19 mouse cellular contexts compared by ENCODE assay signal in genomic region chr10:67111799-67112177, GRCm38 (mm10). TPM values are rescaled to one million over a fixed set of nuclear protein-coding genes. Genes with fewer than 3 reads are reported as not detected.
DNase-seq lines count a peak whose midpoint lies in the region; ATAC-seq and TF ChIP-seq lines count a peak whose summit lies in the region.
"Had no signal": no experiment of that assay in that cellular context is flagged by ENCODE, and none has a peak within 500 bp of the region (broad histone marks: within the 10 kb centered on the region; RNA-seq: fewer than 3 reads in every experiment).

No protein-coding gene starts in this region.

- no peak for ATAC-seq in kidney, embryonic 16.5 days (ENCODE audit: low FRiP score, low TSS enrichment)
- no peak for ATAC-seq in kidney, embryonic 15.5 days (replicated peaks; ENCODE audit: low FRiP score)
- peak; percentile 48 for ATAC-seq in activated CD4-positive, CD25-positive, alpha-beta regulatory T cell, adult 4 months
- peak; percentile 38 for ATAC-seq in megakaryocyte, adult 5-6 weeks (ENCODE audit: poor library complexity, severe bottlenecking)
- ATAC-seq: intestine, embryonic 16.5 days had no signal

- no peaks in the 10 kb centered on the region for H3K9me3 ChIP-seq in kidney, embryonic 16.5 days (ENCODE audit: low read length)
- H3K9me3 ChIP-seq in kidney, embryonic 15.5 days (replicated peaks), result no peaks in the 10 kb centered on the region
- H3K9me3 ChIP-seq: heart, embryonic 15.5 days; limb, embryonic 13.5 days; lung, embryonic 15.5 days; neural tube, embryonic 12.5 days had no signal

- no peak overlapping the region for H3K9ac ChIP-seq in kidney, embryonic 16.5 days (replicated peaks; ENCODE audit: low read length)
- H3K9ac ChIP-seq in kidney, embryonic 15.5 days, result no peak overlapping the region
- H3K9ac ChIP-seq: forebrain, embryonic 12.5 days; heart, embryonic 15.5 days; limb, embryonic 13.5 days; liver, embryonic 14.5 days; lung, embryonic 15.5 days; neural tube, embryonic 12.5 days had no signal

- intact Hi-C loops in gastrocnemius, adult 2 months (cut with DNase I), result no loop called here

- H3K27me3 ChIP-seq in kidney, embryonic 16.5 days (ENCODE audit: insufficient read depth, low read length), result no peaks in the 10 kb centered on the region
- no peaks in the 10 kb centered on the region for H3K27me3 ChIP-seq in kidney, embryonic 15.5 days
- H3K27me3 ChIP-seq: forebrain, embryonic 12.5 days; heart, embryonic 15.5 days; limb, embryonic 13.5 days; lung, embryonic 15.5 days; neural tube, embryonic 12.5 days had no signal

- H3K4me2 ChIP-seq in kidney, embryonic 16.5 days (replicated peaks; ENCODE audit: low read depth, low read length), result no peak overlapping the region
- no peak overlapping the region for H3K4me2 ChIP-seq in kidney, embryonic 15.5 days
- H3K4me2 ChIP-seq: forebrain, embryonic 12.5 days; heart, embryonic 15.5 days; limb, embryonic 13.5 days; lung, embryonic 15.5 days; neural tube, embryonic 12.5 days had no signal

- H3K36me3 ChIP-seq in kidney, embryonic 16.5 days (ENCODE audit: insufficient read depth, low read length), result no peaks in the 10 kb centered on the region; the same call in 1 of the 2 replicates
- peaks cover 14% of the 10 kb centered on the region for H3K36me3 ChIP-seq in kidney, embryonic 15.5 days
- H3K36me3 ChIP-seq: heart, embryonic 15.5 days; lung, embryonic 15.5 days; neural tube, embryonic 12.5 days had no signal

- peaks cover 62% of the 10 kb centered on the region for H3K4me1 ChIP-seq in kidney, embryonic 16.5 days (ENCODE audit: insufficient read depth, low read length)
- H3K4me1 ChIP-seq in kidney, embryonic 15.5 days, result peaks cover 76% of the 10 kb centered on the region

- no peak for TF ChIP-seq CTCF in gastrocnemius, adult 2 months (IDR thresholded peaks at IDR 0.05)

- peak overlapping the region; percentile 75 for H3K27ac ChIP-seq in gastrocnemius, adult 2 months
- H3K27ac ChIP-seq in kidney, embryonic 16.5 days (ENCODE audit: low read length), result 0 out of 2 replicates have a peak overlapping the region, but pooled peaks have one; percentile 7
- H3K27ac ChIP-seq in kidney, embryonic 15.5 days, result no peak overlapping the region
- H3K27ac ChIP-seq: forebrain, embryonic 12.5 days; heart, embryonic 15.5 days; hindbrain, embryonic 10.5 days; limb, embryonic 13.5 days; liver, embryonic 14.5 days; lung, embryonic 15.5 days; neural tube, embryonic 12.5 days had no signal

- H3K4me3 ChIP-seq in gastrocnemius, adult 2 months, result no peak overlapping the region
- H3K4me3 ChIP-seq in kidney, embryonic 16.5 days (ENCODE audit: low read length), result no peak overlapping the region
- no peak overlapping the region for H3K4me3 ChIP-seq in kidney, embryonic 15.5 days (replicated peaks)
- H3K4me3 ChIP-seq: forebrain, embryonic 12.5 days; heart, embryonic 15.5 days; hindbrain, embryonic 10.5 days; limb, embryonic 13.5 days; lung, embryonic 15.5 days; neural tube, embryonic 12.5 days had no signal

- 60% methylated on average over 5 of the region's 5 CpGs for WGBS in kidney, embryonic 16.5 days
- WGBS in kidney, embryonic 15.5 days, result 52% methylated on average over 5 of the region's 5 CpGs

- DNase-seq in gastrocnemius, adult 2 months, result no peak
- no peak for DNase-seq in gastrocnemius, adult 18-20 months (ENCODE audit: low spot score)
- DNase-seq in adrenal gland, postnatal 36 days, result no peak
- DNase-seq in ovary, postnatal 14 days (ENCODE audit: low spot score), result no peak
- DNase-seq: cerebellum, adult 9-10 months; gastrocnemius, postnatal 25 days; thymus, adult 18-20 months had no signal

RNA-seq across cellular contexts. Expression of gene Reep3, which starts 15.0 kb away (rescaled TPM):
- 10 to 100 TPM in 1 of 2 experiments, 1 to 10 TPM in 1; 9.7 to 10.8 TPM for total RNA-seq in gastrocnemius, adult 2 months (2021)
- 10 to 100 TPM; 10.0 to 11.1 TPM for total RNA-seq in gastrocnemius, adult 18-20 months (2021)
- 41.6 and 51.0 TPM in 2 replicates for polyA plus RNA-seq in kidney, embryonic 16.5 days (2015; fragmentation: Nextera tagmentation; extraction: Ambion mirVana)
- 47.0 and 49.1 TPM in 2 replicates for polyA plus RNA-seq in kidney, embryonic 15.5 days (2015; fragmentation: Nextera tagmentation; extraction: Ambion mirVana)
- 10 to 100 TPM; 20.3 to 21.1 TPM for polyA plus RNA-seq in activated CD4-positive, CD25-positive, alpha-beta regulatory T cell, adult 4 months (2017; shearing (Covaris generic))
- 84.2 and 101 TPM in 2 replicates for total RNA-seq in megakaryocyte, adult 5-6 weeks (2015)
- 46.7 and 59.2 TPM in 2 replicates for total RNA-seq in megakaryocyte, adult 5-6 weeks (2017)
- 10 to 100 TPM; 44.7 to 46.3 TPM for total RNA-seq in adrenal gland, postnatal 36 days (2021)

RNA-seq across cellular contexts. Expression of gene Jmjd1c, which starts 15.9 kb away (rescaled TPM):
- 10 to 100 TPM; 23.7 to 26.6 TPM for total RNA-seq in gastrocnemius, adult 2 months (2021)
- 10 to 100 TPM; 23.5 to 25.4 TPM for total RNA-seq in gastrocnemius, adult 18-20 months (2021)
- 30.5 and 33.7 TPM in 2 replicates for polyA plus RNA-seq in kidney, embryonic 16.5 days (2015; fragmentation: Nextera tagmentation; extraction: Ambion mirVana)
- polyA plus RNA-seq in kidney, embryonic 15.5 days (2015; fragmentation: Nextera tagmentation; extraction: Ambion mirVana), result 38.0 and 42.6 TPM in 2 replicates
- polyA plus RNA-seq in activated CD4-positive, CD25-positive, alpha-beta regulatory T cell, adult 4 months (2017; shearing (Covaris generic)), result 10 to 100 TPM; 35.2 to 44.7 TPM
- total RNA-seq in megakaryocyte, adult 5-6 weeks (2015), result 96.1 and 96.7 TPM in 2 replicates
- 69.0 and 91.8 TPM in 2 replicates for total RNA-seq in megakaryocyte, adult 5-6 weeks (2017)
- 10 to 100 TPM; 52.9 to 57.7 TPM for total RNA-seq in adrenal gland, postnatal 36 days (2021)

Comparison
In these comparisons a context has a peak if more than half of its experiments do, and no peak if none do; other contexts are left out.
1. ATAC-seq: peak in activated CD4-positive, CD25-positive, alpha-beta regulatory T cell, adult 4 months (single experiment) and megakaryocyte, adult 5-6 weeks (single experiment); none in kidney, embryonic 16.5 days (single experiment) and kidney, embryonic 15.5 days (single experiment).